Mouse (Mus musculus) heart, postnatal 0 days (tissue): Measurements from ENCODE around the gene Sesn1.

Source experiments
- CTCF ChIP-seq: IDR thresholded peaks from 2 replicates; pipeline ENCODE4 v1.5.1; 2016; ENCODE audit warnings: antibody characterized with exemption, control low read depth, low read depth
- EP300 ChIP-seq: IDR thresholded peaks from 2 replicates; pipeline ENCODE4 v1.6.1; 2016; ENCODE audit warnings: antibody characterized with exemption, low read depth

- no peak for TF ChIP-seq CTCF
- no peak for TF ChIP-seq EP300
Observed at GRCm38 (mm10) chr10:41804711-41805110, 5.0 kb upstream of the Sesn1 start.
